Mouse (Mus musculus) forebrain, embryonic 12.5 days (tissue): Measurements from ENCODE around the gene Cdca5. TPM values are rescaled to one million over a fixed set of nuclear protein-coding genes. Genes with fewer than 3 reads are reported as not detected.

Experiments
- ATAC-seq: fragments of 200-750 bp; cut with Nextera tagmentation; 2 replicates; pipeline ENCODE4 v1.8.0; 2017; ENCODE audit warnings: moderate TSS enrichment; ENCODE audit not compliant: low FRiP score
- H3K27ac ChIP-seq: fragments of 300-500 bp; sonication (generic); 2 replicates; pipeline ENCODE4 v1.5.1; 2016; ENCODE audit warnings: mild to moderate bottlenecking
- H3K27me3 ChIP-seq: fragments of 300-500 bp; sonication (generic); 2 replicates; pipeline ENCODE4 v1.6.1; 2016; ENCODE audit warnings: mild to moderate bottlenecking
- H3K36me3 ChIP-seq: fragments of 300-500 bp; sonication (generic); replicated peaks from 2 replicates; pipeline ENCODE4 v1.6.1; 2016; ENCODE audit warnings: mild to moderate bottlenecking
- H3K4me1 ChIP-seq: fragments of 300-500 bp; sonication (generic); 2 replicates; pipeline ENCODE4 v1.6.1; 2016
- H3K4me2 ChIP-seq: fragments of 300-500 bp; sonication (generic); 2 replicates; pipeline ENCODE4 v1.6.1; 2016; ENCODE audit warnings: mild to moderate bottlenecking, moderate library complexity
- H3K4me3 ChIP-seq: fragments of 300-500 bp; sonication (generic); replicated peaks from 2 replicates; pipeline ENCODE4 v1.5.1; 2016; ENCODE audit warnings: mild to moderate bottlenecking
- H3K9ac ChIP-seq: fragments of 300-500 bp; sonication (generic); 2 replicates; pipeline ENCODE4 v1.6.1; 2016; ENCODE audit warnings: mild to moderate bottlenecking
- H3K9me3 ChIP-seq: fragments of 300-500 bp; sonication (generic); 2 replicates; pipeline ENCODE4 v1.6.1; 2016
- WGBS: fragments of 180-500 bp; shearing (Covaris S2); methylation state at CpG from one replicate; pipeline ENCODE4 v1.1.7; 2016; 5-methylcytosine and 5-hydroxymethylcytosine counted together
- polyA plus RNA-seq: library from polyadenylated mRNA; unstranded; fragments of >200 nt; fragmentation: Nextera tagmentation; extraction: Ambion mirVana; gene quantifications from 2 replicates; pipeline ENCODE4 v1.2.1, GENCODE M21; 2016

The Cdca5 gene
- polyA plus RNA-seq, 1 experiment from 2014 or later = 54.5 TPM

DNA sequence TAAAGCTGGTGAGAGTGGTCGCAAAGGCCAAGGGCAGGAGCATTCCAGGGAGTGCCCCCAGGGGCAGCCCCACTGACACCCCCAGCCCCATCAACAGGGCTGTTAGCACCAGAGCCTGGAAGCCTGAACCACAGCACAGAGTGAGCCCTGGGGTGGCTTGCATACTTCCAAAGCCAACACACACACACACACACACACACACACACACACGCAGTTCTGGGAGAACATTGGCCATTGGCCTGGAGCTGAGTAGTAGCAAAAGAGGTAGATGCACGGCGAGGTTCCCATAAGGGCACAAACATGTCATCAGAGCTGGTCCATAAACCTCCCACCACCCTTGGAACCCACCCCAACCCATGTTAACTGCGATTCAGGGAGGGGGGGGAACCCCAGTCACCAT is 18.2 kb upstream of the Cdca5 start:
- 41% methylated on average over 5 of the region's 5 CpGs for WGBS
- no peak; the same call in 1 of the 2 replicates for ATAC-seq
- H3K27me3 ChIP-seq = no peaks in the 10 kb centered on the region
- H3K4me3 ChIP-seq = peak overlapping the region; percentile 56
- H3K4me2 ChIP-seq = peak overlapping the region; percentile 94
- peak overlapping the region; percentile 89 for H3K27ac ChIP-seq
- no peaks in the 10 kb centered on the region for H3K9me3 ChIP-seq
- peaks cover 36% of the 10 kb centered on the region for H3K36me3 ChIP-seq
- peak overlapping the region; percentile 72 for H3K9ac ChIP-seq
- peaks cover 40% of the 10 kb centered on the region for H3K4me1 ChIP-seq

DNA sequence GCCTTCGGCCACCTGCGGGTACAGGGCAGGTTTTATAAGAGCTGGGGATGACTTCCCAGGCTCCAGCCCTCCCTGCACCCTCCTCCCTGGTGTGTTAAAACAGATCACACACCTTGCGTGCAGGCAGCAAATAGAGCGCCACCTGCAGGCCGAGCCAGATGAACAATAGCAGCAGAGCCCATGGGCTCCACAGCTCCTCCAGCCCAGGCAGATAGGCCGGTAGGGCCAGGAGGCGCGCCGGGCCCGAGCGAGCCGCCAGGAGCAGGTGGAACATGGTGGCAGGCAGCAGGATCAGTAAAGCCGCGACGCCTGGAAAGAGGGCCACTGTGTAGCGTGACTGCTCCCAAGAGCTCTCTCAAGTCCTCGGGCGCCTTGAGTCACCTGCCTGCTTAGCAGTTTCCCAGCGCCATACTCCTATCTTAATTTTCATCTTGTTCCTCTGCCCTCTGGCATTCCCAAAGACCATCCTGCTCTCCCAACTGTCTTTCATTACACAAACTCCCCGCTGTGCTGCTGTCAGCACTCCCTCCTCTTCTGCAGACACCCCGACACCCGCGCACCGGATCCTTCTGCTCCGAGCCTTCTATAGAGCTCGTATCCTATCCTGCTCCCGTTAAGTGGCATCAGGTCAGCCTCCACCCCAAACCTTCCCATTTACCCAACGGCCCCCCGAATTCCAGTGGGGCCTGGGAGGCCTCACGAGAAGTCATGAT is 17.6 kb upstream of the Cdca5 start:
- Histone ChIP-seq H3K4me2 (peak overlapping the region; percentile 94), H3K4me1 (peaks cover 34% of the 10 kb centered on the region), H3K9me3 (no peaks in the 10 kb centered on the region), H3K27ac (peak overlapping the region; percentile 89), H3K9ac (peak overlapping the region; percentile 72), H3K4me3 (peak overlapping the region; percentile 56), H3K36me3 (peaks cover 37% of the 10 kb centered on the region), H3K27me3 (no peaks in the 10 kb centered on the region)
- under 1% methylated on average over 30 of the region's 30 CpGs for WGBS
- ATAC-seq = peak; percentile 76

DNA sequence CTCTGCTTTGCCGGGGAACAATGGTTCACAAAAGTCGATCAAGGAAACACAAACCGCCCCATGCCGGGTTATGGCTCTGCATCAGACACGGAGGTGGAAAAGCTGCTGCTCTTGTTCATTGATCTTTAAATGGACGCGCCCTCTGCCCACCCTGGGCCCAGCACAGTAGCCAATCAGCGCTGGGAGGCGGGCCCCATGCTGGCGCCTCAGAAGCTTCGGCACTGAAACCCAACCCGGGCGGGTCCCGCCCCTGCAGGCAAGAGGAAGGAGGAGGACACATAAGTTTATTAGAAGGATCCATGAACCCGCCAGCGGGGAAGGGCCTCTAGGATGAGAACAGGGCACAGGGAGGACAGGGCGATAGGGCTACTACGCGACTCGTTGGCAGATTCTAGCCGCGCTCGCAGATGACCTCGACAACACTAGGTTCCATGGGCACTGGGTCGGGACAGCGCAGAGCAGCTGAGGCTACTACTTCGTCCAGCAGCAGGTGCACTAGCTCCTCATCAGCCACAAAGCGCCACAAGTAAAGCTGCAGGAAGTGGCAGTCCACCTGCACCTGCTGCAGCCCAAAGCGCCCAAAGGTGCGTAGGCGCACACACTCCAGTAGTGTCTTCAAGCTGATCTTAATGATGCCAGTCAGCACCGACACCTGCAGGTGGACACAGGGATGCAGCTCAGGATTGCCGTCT is 16.9 kb upstream of the Cdca5 start, which contains the start of gene Tm7sf2:
Gene Tm7sf2 (minus strand): TSS at position 650 of the 692 bp plus-strand sequence.
- H3K4me1 ChIP-seq = peaks cover 27% of the 10 kb centered on the region
- peak within 1 kb of the TSS; percentile 72 for H3K9ac ChIP-seq
- H3K27me3 ChIP-seq = no peaks in the 10 kb centered on the region
- H3K36me3 ChIP-seq = peaks cover 36% of the 10 kb centered on the region
- H3K4me3 ChIP-seq = peak within 1 kb of the TSS; percentile 56
- peak; percentile 94 for ATAC-seq
- whole genome bisulfite sequencing = 8% methylated on average over 33 of the region's 33 CpGs
- peak within 1 kb of the TSS; percentile 94 for H3K4me2 ChIP-seq
- no peaks in the 10 kb centered on the region for H3K9me3 ChIP-seq
- H3K27ac ChIP-seq = peak within 1 kb of the TSS; percentile 89

GRCm38 (mm10) chr19:6068951-6069350 is 15.8 kb upstream of the Cdca5 start:
- no peak overlapping the region for H3K4me3 ChIP-seq
- no peaks in the 10 kb centered on the region for H3K27me3 ChIP-seq
- WGBS = 79% methylated on average over 4 of the region's 4 CpGs
- no peak overlapping the region for H3K27ac ChIP-seq
- no peak overlapping the region for H3K4me2 ChIP-seq
- peaks cover 35% of the 10 kb centered on the region for H3K36me3 ChIP-seq
- ATAC-seq = no peak
- H3K9me3 ChIP-seq = no peaks in the 10 kb centered on the region
- no peak overlapping the region for H3K9ac ChIP-seq
- peaks cover 24% of the 10 kb centered on the region for H3K4me1 ChIP-seq

GRCm38 (mm10) chr19:6069851-6070250 is 14.9 kb upstream of the Cdca5 start:
- 89% methylated on average over 10 of the region's 10 CpGs for WGBS
- no peak overlapping the region for H3K27ac ChIP-seq
- peaks cover 38% of the 10 kb centered on the region for H3K36me3 ChIP-seq
- H3K4me1 ChIP-seq = peaks cover 24% of the 10 kb centered on the region
- ATAC-seq = no peak
- H3K9me3 ChIP-seq = no peaks in the 10 kb centered on the region
- H3K4me3 ChIP-seq = no peak overlapping the region
- H3K4me2 ChIP-seq = no peak overlapping the region
- H3K9ac ChIP-seq = no peak overlapping the region
- no peaks in the 10 kb centered on the region for H3K27me3 ChIP-seq

GRCm38 (mm10) chr19:6070571-6071250 is 14.1 kb upstream of the Cdca5 start:
- H3K4me1 ChIP-seq = peaks cover 24% of the 10 kb centered on the region
- peaks cover 42% of the 10 kb centered on the region for H3K36me3 ChIP-seq
- 89% methylated on average over 31 of the region's 31 CpGs for WGBS
- H3K27me3 ChIP-seq = no peaks in the 10 kb centered on the region
- no peak for ATAC-seq
- no peak overlapping the region for H3K27ac ChIP-seq
- no peak overlapping the region for H3K9ac ChIP-seq
- H3K4me3 ChIP-seq = no peak overlapping the region
- no peak overlapping the region for H3K4me2 ChIP-seq
- no peaks in the 10 kb centered on the region for H3K9me3 ChIP-seq

GRCm38 (mm10) chr19:6071261-6071660 is 13.5 kb upstream of the Cdca5 start:
- Histone ChIP-seq H3K9ac (no peak overlapping the region), H3K4me2 (no peak overlapping the region), H3K9me3 (no peaks in the 10 kb centered on the region), H3K36me3 (peaks cover 42% of the 10 kb centered on the region), H3K4me3 (no peak overlapping the region), H3K27ac (no peak overlapping the region), H3K27me3 (no peaks in the 10 kb centered on the region), H3K4me1 (peaks cover 26% of the 10 kb centered on the region)
- ATAC-seq = no peak
- 97% methylated on average over 19 of the region's 19 CpGs for WGBS

- ATAC-seq = no peak
- H3K4me1 ChIP-seq = peaks cover 15% of the 10 kb centered on the region
- peaks cover 39% of the 10 kb centered on the region for H3K36me3 ChIP-seq
- WGBS = 90% methylated on average over 5 of the region's 5 CpGs
- no peak overlapping the region for H3K27ac ChIP-seq
- no peak overlapping the region for H3K9ac ChIP-seq
- no peaks in the 10 kb centered on the region for H3K9me3 ChIP-seq
- H3K4me3 ChIP-seq = no peak overlapping the region
- H3K27me3 ChIP-seq = no peaks in the 10 kb centered on the region
- H3K4me2 ChIP-seq = no peak overlapping the region
These were observed 10.9 kb upstream of the Cdca5 start for GRCm38 (mm10) chr19:6073889-6074288.

- Histone ChIP-seq H3K4me1 (peaks cover 15% of the 10 kb centered on the region), H3K27me3 (no peaks in the 10 kb centered on the region), H3K36me3 (peaks cover 32% of the 10 kb centered on the region), H3K27ac (peak within 1 kb of the TSS; percentile 86), H3K4me2 (peak within 1 kb of the TSS; percentile 82), H3K4me3 (peak within 1 kb of the TSS; percentile 75), H3K9ac (peak within 1 kb of the TSS; percentile 74), H3K9me3 (no peaks in the 10 kb centered on the region)
- peak; percentile 92 for ATAC-seq
- WGBS = under 1% methylated on average over 33 of the region's 33 CpGs
These were observed 8.0 kb upstream of the Cdca5 start, which contains the start of gene Vps51 for GRCm38 (mm10) chr19:6076564-6077393. Gene Vps51 (minus strand): TSS chr19:6077231.

DNA sequence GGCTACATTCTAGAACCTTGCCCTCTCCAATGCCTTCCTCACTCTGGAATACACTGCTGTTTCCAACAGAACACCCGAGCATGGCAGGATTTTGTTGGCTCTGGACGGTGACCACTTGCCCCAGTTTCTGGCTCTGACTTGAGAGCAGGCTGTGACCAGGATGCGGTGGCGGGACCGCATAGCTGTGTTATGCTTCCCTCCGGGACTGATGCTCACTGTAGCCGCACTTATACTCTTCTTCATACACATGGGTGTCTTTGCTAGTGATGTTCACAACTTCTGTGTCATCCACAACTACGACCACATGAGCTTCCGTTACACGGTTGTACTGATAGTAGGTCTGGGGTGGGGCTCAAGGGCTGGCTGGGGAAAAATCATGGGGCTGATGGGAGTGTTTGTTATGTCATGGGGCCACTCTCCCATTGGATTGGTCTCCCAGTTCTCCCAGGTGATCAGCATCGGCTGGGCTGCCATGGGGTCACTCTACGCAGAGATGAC is 4.8 kb upstream of the Cdca5 start, which contains the start of gene Tmem262:
Gene Tmem262 (plus strand): TSS at position 51 of the 498 bp plus-strand sequence.
- no peaks in the 10 kb centered on the region for H3K27me3 ChIP-seq
- peaks cover 34% of the 10 kb centered on the region for H3K36me3 ChIP-seq
- WGBS = 95% methylated on average over 12 of the region's 12 CpGs
- no peak for ATAC-seq
- no peak within 1 kb of the TSS for H3K4me2 ChIP-seq
- no peak within 1 kb of the TSS for H3K4me3 ChIP-seq
- H3K9ac ChIP-seq = no peak within 1 kb of the TSS
- H3K4me1 ChIP-seq = peaks cover 23% of the 10 kb centered on the region
- H3K9me3 ChIP-seq = no peaks in the 10 kb centered on the region
- H3K27ac ChIP-seq = no peak within 1 kb of the TSS

DNA sequence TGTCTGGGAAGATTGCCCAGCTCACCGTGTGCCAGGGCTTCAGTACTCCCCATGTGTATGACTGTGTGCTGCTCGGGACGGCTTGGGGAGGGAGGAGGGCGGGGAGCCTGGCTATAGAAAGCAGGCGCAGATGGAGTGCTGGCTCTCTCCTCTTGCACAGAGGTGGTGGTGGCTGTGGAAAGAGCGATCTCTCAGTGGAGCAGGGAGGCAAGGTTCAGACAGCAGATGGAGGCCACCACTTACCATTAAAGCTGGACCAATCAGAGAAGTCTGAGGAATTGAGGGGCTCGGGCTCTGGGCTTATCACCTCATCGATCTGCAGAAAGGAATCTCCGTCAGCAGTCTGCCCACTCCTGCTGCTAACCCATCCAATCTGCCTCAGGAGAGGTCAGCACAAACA is 2.6 kb upstream of the Cdca5 start, which contains the start of gene Gm28374:
Gene Gm28374 (minus strand): TSS at position 101 of the 400 bp plus-strand sequence.
- no peak within 1 kb of the TSS for H3K4me2 ChIP-seq
- H3K9ac ChIP-seq = no peak within 1 kb of the TSS
- peaks cover 24% of the 10 kb centered on the region for H3K4me1 ChIP-seq
- H3K27me3 ChIP-seq = no peaks in the 10 kb centered on the region
- peaks cover 36% of the 10 kb centered on the region for H3K36me3 ChIP-seq
- ATAC-seq = no peak
- no peak within 1 kb of the TSS for H3K27ac ChIP-seq
- H3K9me3 ChIP-seq = no peaks in the 10 kb centered on the region
- WGBS = 88% methylated on average over 9 of the region's 9 CpGs
- no peak within 1 kb of the TSS for H3K4me3 ChIP-seq
